Mouse (Mus musculus) kidney, postnatal 4 days (tissue): ENCODE measurements around the gene Aldh2.
A peak's percentile ranks its signal among the peaks of the same experiment; 100 is the strongest.

Experiments
- DNase-seq, 2 experiments: peaks; one replicate each; pipeline ENCODE4 v3.0.0; 2021; ENCODE audit warnings: mixed read lengths in 2 of 2

Gene Aldh2

GRCm38 (mm10) chr5:121594714-121595313 is 1.2 kb upstream of the Aldh2 start:
- DNase-seq: no peak

- peak in 1 of 2 experiments; percentile 66 for DNase-seq
These were observed 712 bp downstream of the Aldh2 start for GRCm38 (mm10) chr5:121592816-121593407.

GRCm38 (mm10) chr5:121592064-121592815 is 1.4 kb downstream of the Aldh2 start:
- peak in 1 of 2 experiments; percentile 23 for DNase-seq

GRCm38 (mm10) chr5:121591417-121592063 is 2.1 kb downstream of the Aldh2 start:
- peak in 1 of 2 experiments; percentile 23 for DNase-seq

GRCm38 (mm10) chr5:121589928-121590327 is 3.7 kb downstream of the Aldh2 start:
- no peak for DNase-seq

GRCm38 (mm10) chr5:121586400-121587039 is 7.1 kb downstream of the Aldh2 start:
- DNase-seq: peak in 1 of 2 experiments; percentile 49

- no peak for DNase-seq
These were observed 7.9 kb downstream of the Aldh2 start for GRCm38 (mm10) chr5:121585699-121586098.

GRCm38 (mm10) chr5:121585005-121585404 is 8.6 kb downstream of the Aldh2 start:
- DNase-seq: no peak

GRCm38 (mm10) chr5:121583765-121584501 is 9.7 kb downstream of the Aldh2 start:
- peak; percentile 91 to 94 for DNase-seq

GRCm38 (mm10) chr5:121581945-121582344 is 11.7 kb downstream of the Aldh2 start:
- no peak for DNase-seq

- DNase-seq: no peak
These were observed 16.6 kb downstream of the Aldh2 start for GRCm38 (mm10) chr5:121576927-121577488.

GRCm38 (mm10) chr5:121575867-121576266 is 17.8 kb downstream of the Aldh2 start:
- no peak for DNase-seq

- DNase-seq: no peak
These were observed 19.5 kb downstream of the Aldh2 start for GRCm38 (mm10) chr5:121574145-121574544.

GRCm38 (mm10) chr5:121570787-121571186 is 22.8 kb downstream of the Aldh2 start:
- DNase-seq: no peak

GRCm38 (mm10) chr5:121569881-121570420 is 23.7 kb downstream of the Aldh2 start:
- no peak for DNase-seq

- DNase-seq: peak in 1 of 2 experiments; percentile 34
These were observed 27.5 kb downstream of the Aldh2 start for GRCm38 (mm10) chr5:121566035-121566681.

GRCm38 (mm10) chr5:121564468-121564895 is 29.1 kb downstream of the Aldh2 start:
- DNase-seq: peak; percentile 96

GRCm38 (mm10) chr5:121562436-121562835 is 31.2 kb downstream of the Aldh2 start:
- DNase-seq: no peak

- no peak for DNase-seq
These were observed 44.4 kb downstream of the Aldh2 start for GRCm38 (mm10) chr5:121549196-121549595.

- DNase-seq: no peak
These were observed 46.5 kb downstream of the Aldh2 start for GRCm38 (mm10) chr5:121547084-121547483.

- DNase-seq: peak; percentile 79 to 86
These were observed 47.1 kb downstream of the Aldh2 start for GRCm38 (mm10) chr5:121546530-121546895.
